Mouse (Mus musculus): ENCODE results near the gene Hsp90ab1. TPM values are rescaled to one million over a fixed set of nuclear protein-coding genes. Genes with fewer than 3 reads are reported as not detected.

Gene Hsp90ab1
- total RNA-seq (2015): 448 and 487 TPM in 2 replicates
- total RNA-seq (2017): 829 and 973 TPM in 2 replicates

- peak; percentile 80 for ATAC-seq (ENCODE audit: poor library complexity, severe bottlenecking)
These were observed at the start of gene Hsp90ab1 for GRCm38 (mm10) chr17:45573087-45573779. Gene Hsp90ab1, minus strand, starts transcription at chr17:45573271.

GRCm38 (mm10) chr17:45619386-45620256 lies 46.5 kb upstream of the Hsp90ab1 start:
- peak; percentile 83 for ATAC-seq (ENCODE audit: poor library complexity, severe bottlenecking)

- peak; percentile 78 for ATAC-seq (ENCODE audit: poor library complexity, severe bottlenecking)
These were observed 45.9 kb upstream of the Hsp90ab1 start for GRCm38 (mm10) chr17:45618941-45619385.

- no peak for ATAC-seq (ENCODE audit: poor library complexity, severe bottlenecking)
These were observed 44.6 kb upstream of the Hsp90ab1 start for GRCm38 (mm10) chr17:45617655-45618054.

GRCm38 (mm10) chr17:45616679-45617078 lies 43.6 kb upstream of the Hsp90ab1 start:
- no peak for ATAC-seq (ENCODE audit: poor library complexity, severe bottlenecking)

- ATAC-seq (ENCODE audit: poor library complexity, severe bottlenecking): no peak
These were observed 43.1 kb upstream of the Hsp90ab1 start for GRCm38 (mm10) chr17:45616046-45616650.

GRCm38 (mm10) chr17:45612921-45613320 lies 39.9 kb upstream of the Hsp90ab1 start:
- ATAC-seq (ENCODE audit: poor library complexity, severe bottlenecking): peak; percentile 95

GRCm38 (mm10) chr17:45612008-45612407 lies 38.9 kb upstream of the Hsp90ab1 start:
- no peak for ATAC-seq (ENCODE audit: poor library complexity, severe bottlenecking)

GRCm38 (mm10) chr17:45610144-45610866 lies 37.2 kb upstream of the Hsp90ab1 start:
- ATAC-seq (ENCODE audit: poor library complexity, severe bottlenecking): no peak

GRCm38 (mm10) chr17:45608396-45608795 lies 35.3 kb upstream of the Hsp90ab1 start:
- peak; percentile 56 for ATAC-seq (ENCODE audit: poor library complexity, severe bottlenecking)

- no peak for ATAC-seq (ENCODE audit: poor library complexity, severe bottlenecking)
These were observed 34.2 kb upstream of the Hsp90ab1 start for GRCm38 (mm10) chr17:45606992-45607879.

GRCm38 (mm10) chr17:45602984-45603383 lies 29.9 kb upstream of the Hsp90ab1 start:
- no peak for ATAC-seq (ENCODE audit: poor library complexity, severe bottlenecking)

- no peak for ATAC-seq (ENCODE audit: poor library complexity, severe bottlenecking)
These were observed 28.8 kb upstream of the Hsp90ab1 start, which contains the start of gene Mymx for GRCm38 (mm10) chr17:45601877-45602304. Gene Mymx, minus strand, starts transcription at chr17:45602102.

GRCm38 (mm10) chr17:45601325-45601724 lies 28.3 kb upstream of the Hsp90ab1 start:
- ATAC-seq (ENCODE audit: poor library complexity, severe bottlenecking): no peak

- no peak for ATAC-seq (ENCODE audit: poor library complexity, severe bottlenecking)
These were observed 27.2 kb upstream of the Hsp90ab1 start for GRCm38 (mm10) chr17:45600267-45600666.

- peak; percentile 41 for ATAC-seq (ENCODE audit: poor library complexity, severe bottlenecking)
These were observed 26.6 kb upstream of the Hsp90ab1 start, which contains the start of gene Slc29a1 for GRCm38 (mm10) chr17:45599446-45600242. Gene Slc29a1, minus strand, starts transcription at chr17:45599606.

GRCm38 (mm10) chr17:45598891-45599290 lies 25.8 kb upstream of the Hsp90ab1 start:
- ATAC-seq (ENCODE audit: poor library complexity, severe bottlenecking): no peak

GRCm38 (mm10) chr17:45598376-45598775 lies 25.3 kb upstream of the Hsp90ab1 start:
- no peak for ATAC-seq (ENCODE audit: poor library complexity, severe bottlenecking)

GRCm38 (mm10) chr17:45597787-45598186 lies 24.7 kb upstream of the Hsp90ab1 start:
- peak; percentile 21 for ATAC-seq (ENCODE audit: poor library complexity, severe bottlenecking)
